Mouse (Mus musculus) thymus, adult 18-20 months (tissue): ENCODE results near the gene Elfn2.
A peak's percentile ranks its signal among the peaks of the same experiment; 100 is the strongest.

Experiments used
- DNase-seq, 2 experiments: peaks; one replicate each; pipeline ENCODE4 v3.0.0; 2022; ENCODE audit warnings: mixed read lengths in 2 of 2

The Elfn2 gene

GRCm38 (mm10) chr15:78720094-78720493, 1.5 kb upstream of the Elfn2 start:
- DNase-seq, result peak in 1 of 2 experiments; percentile 54

GRCm38 (mm10) chr15:78719416-78719815, 845 bp upstream of the Elfn2 start:
- DNase-seq, result peak in 1 of 2 experiments; percentile 21

GRCm38 (mm10) chr15:78716936-78717335, 1.6 kb downstream of the Elfn2 start:
- no peak for DNase-seq

- DNase-seq, result peak in 1 of 2 experiments; percentile 31
These were observed 2.7 kb downstream of the Elfn2 start for GRCm38 (mm10) chr15:78715856-78716255.

- no peak for DNase-seq
These were observed 4.8 kb downstream of the Elfn2 start for GRCm38 (mm10) chr15:78713751-78714150.

- peak in 1 of 2 experiments; percentile 34 for DNase-seq
These were observed 6.0 kb downstream of the Elfn2 start for GRCm38 (mm10) chr15:78712335-78713258.

- no peak for DNase-seq
These were observed 6.6 kb downstream of the Elfn2 start for GRCm38 (mm10) chr15:78711935-78712334.

- no peak for DNase-seq
These were observed 7.9 kb downstream of the Elfn2 start for GRCm38 (mm10) chr15:78710634-78711033.

GRCm38 (mm10) chr15:78709767-78710166, 8.8 kb downstream of the Elfn2 start:
- DNase-seq, result no peak

- DNase-seq, result no peak
These were observed 11.9 kb downstream of the Elfn2 start for GRCm38 (mm10) chr15:78706630-78707029.

GRCm38 (mm10) chr15:78704824-78705223, 13.7 kb downstream of the Elfn2 start:
- no peak for DNase-seq

GRCm38 (mm10) chr15:78704007-78704406, 14.6 kb downstream of the Elfn2 start:
- no peak for DNase-seq

- DNase-seq, result no peak
These were observed 18.2 kb downstream of the Elfn2 start for GRCm38 (mm10) chr15:78700420-78700819.

GRCm38 (mm10) chr15:78699513-78699912, 19.1 kb downstream of the Elfn2 start:
- DNase-seq, result no peak

- no peak for DNase-seq
These were observed 20.0 kb downstream of the Elfn2 start for GRCm38 (mm10) chr15:78698491-78699135.

- DNase-seq, result no peak
These were observed 20.5 kb downstream of the Elfn2 start for GRCm38 (mm10) chr15:78698084-78698483.

- no peak for DNase-seq
These were observed 22.8 kb downstream of the Elfn2 start for GRCm38 (mm10) chr15:78695745-78696144.

GRCm38 (mm10) chr15:78692505-78692904, 26.1 kb downstream of the Elfn2 start:
- DNase-seq, result no peak

GRCm38 (mm10) chr15:78690716-78691115, 27.9 kb downstream of the Elfn2 start:
- DNase-seq, result no peak

GRCm38 (mm10) chr15:78686910-78687309, 31.7 kb downstream of the Elfn2 start:
- DNase-seq, result no peak

GRCm38 (mm10) chr15:78684111-78684510, 34.5 kb downstream of the Elfn2 start:
- no peak for DNase-seq

GRCm38 (mm10) chr15:78683474-78683873, 35.1 kb downstream of the Elfn2 start:
- DNase-seq, result peak in 1 of 2 experiments; percentile 31

GRCm38 (mm10) chr15:78681781-78682180, 36.8 kb downstream of the Elfn2 start:
- no peak for DNase-seq

GRCm38 (mm10) chr15:78681301-78681700, 37.3 kb downstream of the Elfn2 start:
- no peak for DNase-seq
